Mouse (Mus musculus) ovary, postnatal 14 days (tissue): ENCODE measurements around the gene Mettl8.

Source experiments
- DNase-seq: peaks from one replicate; pipeline ENCODE4 v3.0.0; 2022; ENCODE audit warnings: low spot score

Gene Mettl8

DNA sequence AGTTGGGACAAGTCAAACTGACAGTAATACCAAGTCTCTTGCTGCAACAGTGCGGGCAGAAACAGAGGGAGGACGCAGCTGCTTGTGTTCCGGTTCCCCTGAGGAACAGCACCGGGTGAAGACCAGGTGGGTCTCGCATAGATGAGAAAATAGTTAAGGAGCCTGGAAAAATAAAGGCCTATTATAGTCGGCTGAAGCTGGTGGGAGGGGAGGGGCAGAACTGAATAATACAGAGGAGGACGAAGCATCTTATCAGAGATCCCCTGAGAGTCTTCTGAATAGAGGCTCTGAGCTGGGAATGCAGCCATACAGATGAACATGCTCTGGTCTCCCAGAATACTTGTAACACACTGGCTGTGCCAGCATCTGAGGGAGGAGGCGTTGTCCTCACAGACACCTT lies 21.4 kb downstream of the Mettl8 start:
- no peak for DNase-seq

DNA sequence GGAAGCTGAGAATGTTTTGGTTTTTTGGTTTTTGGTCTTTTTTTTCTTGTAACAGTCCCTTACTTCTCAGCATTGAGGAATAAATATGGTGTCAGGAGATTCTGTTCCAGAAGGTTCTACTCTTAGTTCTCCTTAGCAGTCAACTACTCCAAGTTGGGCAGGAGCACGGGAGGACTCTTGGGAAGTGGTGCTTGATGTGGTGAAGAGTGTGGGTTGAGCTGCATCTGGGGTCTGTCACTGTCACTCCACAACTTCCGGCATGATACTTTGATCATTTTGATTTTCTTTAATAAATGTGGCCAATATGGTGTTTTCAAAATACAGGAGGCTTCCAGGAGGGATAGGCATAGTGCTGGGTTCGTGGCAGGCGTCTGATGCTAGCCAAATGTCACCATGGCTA lies 22.4 kb downstream of the Mettl8 start:
- no peak for DNase-seq

DNA sequence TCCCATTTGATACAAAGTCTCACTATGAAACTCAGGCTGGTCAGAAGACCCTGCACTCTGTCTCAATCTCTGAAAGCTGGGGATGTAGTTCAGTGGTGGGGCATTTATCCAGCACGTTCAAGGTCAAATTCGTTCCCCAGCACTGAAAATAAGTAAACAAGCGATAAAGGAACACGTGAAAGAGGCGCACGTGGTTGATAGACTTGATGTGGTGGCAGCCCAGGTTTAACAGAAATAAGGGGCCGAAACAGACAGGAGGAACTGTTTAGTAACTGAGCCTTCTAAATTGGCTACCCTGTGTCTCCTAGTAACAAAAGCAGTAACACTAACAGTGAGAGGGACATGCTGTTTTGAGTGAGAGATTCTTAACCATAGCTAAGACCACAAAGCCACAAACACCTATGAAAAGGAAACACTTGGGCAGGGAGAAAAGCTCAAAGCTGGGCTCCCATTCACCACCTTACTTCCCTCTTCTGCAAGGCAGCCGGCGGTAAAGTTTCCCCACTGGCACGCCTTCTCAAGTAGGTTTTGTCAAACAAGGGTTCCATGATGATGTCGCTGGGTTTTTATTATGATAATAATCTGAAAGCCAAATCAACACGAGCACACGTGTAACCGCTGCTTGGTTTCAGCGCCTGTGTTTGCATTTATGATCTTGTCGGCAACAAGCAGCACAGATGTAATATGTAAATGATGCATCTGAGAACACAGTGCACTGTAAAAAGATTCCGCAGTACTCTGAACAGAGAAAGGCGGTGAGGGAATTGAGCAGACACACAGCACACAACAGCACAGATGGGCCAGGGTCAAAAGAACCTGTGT lies 23.2 kb downstream of the Mettl8 start:
- no peak for DNase-seq

DNA sequence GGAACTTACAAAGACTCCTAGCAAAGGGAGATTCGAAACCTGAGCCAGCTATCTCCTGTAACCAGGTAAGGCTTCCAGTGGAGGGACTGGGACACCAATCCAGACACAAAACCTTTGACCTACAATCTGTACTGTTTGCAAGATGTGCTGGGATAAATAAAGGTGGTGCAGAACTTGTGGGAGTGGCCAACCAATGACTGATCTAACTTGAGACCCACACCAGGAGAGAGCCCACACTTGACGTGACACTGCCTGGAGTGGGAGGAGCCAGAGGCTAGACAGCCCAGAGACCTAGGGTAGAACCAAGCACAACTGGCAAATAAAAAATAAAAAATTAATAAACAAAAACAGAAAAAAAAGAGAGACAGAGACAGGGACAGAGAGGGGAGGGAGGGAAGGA lies 24.7 kb downstream of the Mettl8 start:
- DNase-seq, result no peak

DNA sequence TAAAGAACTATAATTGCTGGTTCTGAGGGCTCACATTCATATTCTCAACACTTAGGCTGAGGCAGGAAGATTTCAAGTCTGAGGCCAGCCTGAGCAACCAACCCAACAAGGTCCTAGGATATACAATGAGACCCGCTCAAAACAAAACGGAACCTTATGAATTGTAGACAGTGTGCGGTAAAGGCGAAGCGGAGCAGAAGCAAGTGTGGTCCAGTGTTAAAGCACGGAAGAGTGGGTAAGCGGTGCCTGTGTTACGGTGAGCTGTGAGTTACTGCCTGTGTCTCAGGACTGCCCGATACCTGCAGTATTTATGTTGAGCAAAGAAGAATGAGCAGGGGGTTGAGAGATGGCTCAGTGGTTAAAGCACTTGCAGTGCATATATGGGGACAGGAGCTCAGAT lies 27.8 kb downstream of the Mettl8 start:
- no peak for DNase-seq

DNA sequence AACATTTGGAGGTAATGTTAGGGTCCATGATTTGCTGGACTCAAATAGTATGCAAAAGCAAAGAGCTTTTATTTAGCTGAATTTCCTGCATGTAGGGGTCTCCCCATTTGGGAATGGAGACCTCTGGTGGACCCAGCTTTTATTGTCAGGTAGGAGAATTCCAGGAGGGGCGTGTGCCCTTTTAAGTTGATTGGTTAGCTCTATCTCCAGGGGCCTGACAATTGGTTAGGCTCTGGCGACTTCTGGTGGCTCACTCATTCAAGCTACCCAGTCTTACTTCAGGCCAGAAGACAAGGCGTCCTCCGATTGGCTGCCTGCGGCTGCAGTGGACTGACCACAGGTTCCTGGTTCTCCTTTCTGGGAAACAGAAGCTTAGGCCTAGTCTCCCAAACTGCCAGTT lies 28.6 kb downstream of the Mettl8 start:
- DNase-seq, result no peak

DNA sequence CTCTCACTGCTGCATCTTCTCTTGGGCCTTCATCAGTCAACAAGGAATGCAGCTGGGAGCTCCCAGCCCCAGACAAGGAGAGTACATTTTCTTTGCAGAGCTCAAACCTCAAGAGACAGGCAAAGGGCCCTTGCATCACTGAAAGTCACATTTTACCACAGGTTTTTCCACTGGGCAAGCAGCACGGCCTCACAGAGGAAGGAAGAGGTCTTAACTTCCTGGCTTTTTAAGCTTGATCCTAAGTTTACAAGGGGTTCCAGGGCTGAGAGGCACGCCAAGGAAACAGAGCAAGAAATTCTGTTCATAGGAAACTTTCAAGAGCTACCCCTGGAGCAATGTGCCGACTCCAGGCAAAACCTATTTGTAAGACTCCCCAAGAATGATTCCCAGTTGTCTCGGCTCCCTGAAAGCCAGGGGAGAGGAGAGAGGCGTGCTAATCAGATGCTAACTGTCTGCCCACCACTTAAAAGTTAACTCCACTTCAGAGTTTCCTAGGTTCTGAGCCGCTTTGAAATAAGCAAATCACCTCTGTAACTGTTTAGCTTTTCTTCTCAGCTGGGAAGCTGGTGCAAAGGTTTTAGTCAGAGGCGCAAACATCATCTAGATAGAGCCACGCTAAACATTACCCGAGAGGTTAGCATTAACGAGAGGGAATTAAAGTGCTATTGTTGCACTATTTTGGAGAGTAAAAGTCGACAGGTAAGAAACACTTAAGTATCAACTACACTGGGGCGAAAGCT lies 29.6 kb downstream of the Mettl8 start:
- no peak for DNase-seq

DNA sequence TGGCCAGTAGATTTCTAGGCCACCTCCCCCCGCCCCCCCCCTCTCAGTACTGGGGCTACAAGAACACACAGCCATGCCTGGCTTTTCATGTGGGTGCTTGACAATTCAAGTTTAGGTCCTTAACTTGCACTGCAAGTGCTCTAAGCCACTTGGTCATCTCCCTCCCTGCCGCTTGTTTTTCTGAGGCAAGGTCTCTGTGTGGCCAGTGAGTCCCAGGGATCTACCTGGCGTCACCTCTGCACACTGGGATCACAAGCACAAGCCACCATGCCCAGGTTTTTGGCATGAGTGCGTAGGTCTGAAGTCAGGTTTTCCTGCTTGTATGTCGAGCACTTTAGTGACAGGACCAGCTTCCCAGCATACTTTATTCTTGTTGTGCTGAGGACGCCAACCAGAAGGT lies 31.4 kb downstream of the Mettl8 start:
- no peak for DNase-seq

DNA sequence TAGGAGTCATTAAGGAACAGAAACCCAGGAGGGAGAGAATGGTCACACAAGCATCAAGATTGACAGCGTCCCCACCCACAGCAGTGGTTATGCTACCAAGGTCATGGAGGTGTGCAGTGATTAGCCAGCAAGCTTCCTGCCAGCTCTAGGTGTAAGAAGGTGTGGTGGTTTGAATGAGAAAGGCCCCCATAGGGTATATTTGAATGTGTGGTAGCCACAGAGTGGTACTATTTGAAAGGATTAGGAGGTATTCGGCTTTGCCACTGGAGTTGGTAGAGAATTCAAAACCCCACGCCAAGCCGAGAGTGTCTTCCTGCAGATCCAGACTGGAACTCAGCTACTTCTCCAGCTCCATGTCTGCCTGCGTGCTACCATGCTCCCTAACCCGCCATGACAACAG lies 32.4 kb downstream of the Mettl8 start:
- no peak for DNase-seq

DNA sequence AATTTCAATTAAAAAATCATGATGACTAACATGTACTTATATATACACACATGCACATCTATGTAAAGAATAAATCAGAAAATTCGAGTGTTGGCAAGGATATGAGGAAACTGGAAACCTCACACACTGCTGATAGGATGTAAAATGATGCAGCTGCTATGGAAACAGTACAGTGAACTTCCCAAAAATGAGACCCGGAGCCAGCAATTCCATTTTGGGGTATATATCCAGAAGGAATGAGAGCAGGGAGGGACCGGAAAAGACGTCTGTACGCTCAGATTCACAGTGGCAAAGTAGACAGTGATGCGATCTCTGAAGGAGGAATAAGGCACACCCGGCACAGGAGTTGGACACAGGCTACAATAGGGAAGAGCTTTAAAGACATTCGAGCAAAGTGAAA lies 34.7 kb downstream of the Mettl8 start:
- no peak for DNase-seq

DNA sequence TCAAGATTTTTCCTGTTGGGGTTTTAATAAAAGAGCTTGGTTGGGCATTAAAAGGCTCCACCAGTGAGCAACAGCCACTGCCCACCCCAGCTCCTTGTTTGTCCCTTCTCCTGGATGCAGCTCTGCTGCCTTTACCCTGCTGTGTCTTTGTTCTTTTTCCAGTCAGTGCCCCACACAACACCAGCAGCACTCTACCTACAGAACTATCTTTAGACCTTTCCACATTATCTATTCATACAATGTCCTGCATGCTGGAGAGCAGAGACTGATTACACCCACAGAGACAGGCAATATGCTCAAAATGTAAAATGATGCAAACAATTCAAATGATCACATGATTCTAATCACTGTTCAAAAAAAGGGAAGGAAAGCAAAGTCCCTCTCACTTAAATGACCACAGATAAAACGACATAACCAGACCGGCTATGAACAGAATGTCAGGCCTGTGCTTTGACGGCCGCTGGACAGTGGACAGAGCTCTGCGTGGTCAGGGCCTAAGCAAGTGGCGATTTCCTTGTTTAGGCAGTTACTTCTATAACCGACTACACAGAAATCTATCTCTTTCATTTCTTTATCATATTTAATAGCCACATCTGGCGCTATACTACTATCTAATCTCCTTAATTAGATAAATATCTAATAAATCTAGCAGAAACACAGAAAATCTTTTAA lies 35.5 kb downstream of the Mettl8 start:
- DNase-seq, result no peak

DNA sequence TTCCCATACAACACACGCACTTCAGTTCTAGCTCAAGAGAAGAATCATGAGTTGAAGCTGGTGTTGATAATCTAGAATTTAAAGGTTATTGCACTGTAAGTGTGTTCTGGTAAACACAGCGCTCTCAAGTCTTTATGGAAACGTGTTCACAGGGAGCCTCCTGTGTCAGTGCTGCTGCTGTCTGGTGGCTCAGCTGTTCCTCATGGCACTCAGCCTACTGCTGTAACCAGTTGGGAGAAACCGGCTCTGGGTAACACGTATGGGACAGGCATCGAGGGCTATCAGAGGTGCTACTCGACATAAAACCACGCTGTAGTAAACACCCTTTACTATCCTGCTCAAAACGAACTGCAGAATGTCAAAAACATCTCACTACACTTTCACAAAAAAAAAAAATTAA lies 36.1 kb downstream of the Mettl8 start:
- no peak for DNase-seq

DNA sequence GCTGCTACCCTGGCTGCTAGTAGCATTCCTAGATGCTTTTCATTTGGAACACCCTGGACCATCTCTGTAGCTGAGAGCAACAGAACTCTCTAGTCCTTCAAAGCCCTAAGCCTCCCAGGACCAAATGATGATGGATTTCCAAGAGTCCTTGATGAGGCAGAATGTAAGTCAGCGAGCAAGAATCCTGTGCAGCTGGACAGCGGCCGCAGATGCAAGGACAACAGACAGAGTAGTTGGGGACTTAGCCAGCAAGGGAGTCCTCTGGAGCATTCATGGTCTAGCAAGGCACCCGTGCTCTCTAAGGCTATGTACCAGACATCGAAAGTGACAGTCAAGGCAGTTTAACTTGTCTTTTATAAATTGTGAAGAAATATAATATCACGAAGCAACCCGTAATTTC lies 41.9 kb downstream of the Mettl8 start:
- DNase-seq, result no peak

DNA sequence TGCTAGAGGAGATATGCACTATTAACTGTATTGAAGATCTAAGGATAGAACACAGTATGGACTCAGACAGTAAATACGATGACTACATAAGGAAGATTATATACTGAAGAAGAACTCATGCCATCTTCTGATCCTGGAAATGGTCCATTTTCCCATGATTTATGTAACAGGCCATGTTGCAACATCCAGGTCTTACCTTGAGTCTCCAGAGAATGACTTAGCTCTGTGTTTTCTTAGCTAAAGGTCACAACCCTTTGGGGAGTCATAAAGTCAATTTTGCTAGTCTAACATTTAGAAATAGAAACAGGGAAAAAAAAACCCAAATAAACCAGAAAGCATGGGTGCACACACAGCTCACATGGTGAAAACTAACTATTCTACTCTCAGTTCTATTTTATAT lies 43.6 kb downstream of the Mettl8 start:
- no peak for DNase-seq

DNA sequence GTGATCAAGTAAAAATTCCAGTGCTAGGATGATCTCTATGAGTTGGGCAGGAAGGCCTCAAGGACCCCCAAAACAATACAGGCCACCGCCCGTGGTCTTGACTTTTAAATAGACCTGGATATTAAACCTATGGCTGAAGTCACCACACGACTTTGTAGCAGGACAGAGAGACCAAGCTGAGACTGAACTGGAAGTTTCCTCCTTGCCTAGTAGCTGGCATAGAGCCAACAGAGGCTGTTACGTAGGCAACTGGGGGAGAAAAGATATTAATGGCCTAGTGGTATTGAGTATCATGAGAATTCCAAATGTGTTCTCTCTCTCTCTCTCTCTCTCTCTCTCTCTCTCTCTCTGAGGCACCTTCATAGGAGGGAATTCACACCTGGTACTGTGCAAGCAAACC lies 51.0 kb downstream of the Mettl8 start:
- no peak for DNase-seq

DNA sequence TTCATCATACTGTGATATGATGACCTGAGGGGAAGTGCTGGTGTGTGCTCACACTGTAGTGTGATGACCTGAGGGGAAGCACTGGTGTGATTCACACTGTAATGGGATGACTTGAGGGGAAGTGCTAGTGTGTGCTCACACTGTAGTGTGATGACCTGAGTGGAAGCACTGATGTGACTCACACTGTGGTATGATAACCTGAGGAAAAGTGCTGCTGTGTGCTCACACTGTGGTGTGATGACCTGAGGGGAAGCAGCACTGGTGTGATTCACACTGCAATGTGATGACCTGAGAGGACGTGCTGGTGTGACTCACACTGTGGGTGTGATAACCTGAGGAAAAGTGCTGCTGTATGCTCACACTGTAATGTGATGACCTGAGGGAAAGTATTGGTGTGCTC lies 52.9 kb downstream of the Mettl8 start:
- DNase-seq, result no peak

DNA sequence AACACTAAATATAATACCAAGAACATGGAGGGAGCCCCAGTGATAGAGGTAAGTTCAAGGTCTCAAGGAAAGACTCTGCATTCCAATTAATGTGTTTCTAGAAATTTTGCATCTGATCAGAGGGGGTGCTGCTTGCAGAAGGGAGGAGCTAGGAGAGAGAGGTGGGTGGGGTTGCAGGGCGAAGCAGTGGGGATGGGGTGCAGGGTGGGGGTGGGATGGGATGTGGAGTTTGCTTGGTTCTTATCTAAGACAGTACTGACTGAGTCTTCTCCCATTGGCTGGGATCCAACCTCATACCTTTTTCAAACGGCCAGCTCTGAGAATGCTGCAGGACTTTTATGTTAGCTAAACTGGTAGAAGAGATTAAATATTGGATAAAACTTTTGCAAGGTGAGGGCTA lies 56.6 kb downstream of the Mettl8 start:
- no peak for DNase-seq

DNA sequence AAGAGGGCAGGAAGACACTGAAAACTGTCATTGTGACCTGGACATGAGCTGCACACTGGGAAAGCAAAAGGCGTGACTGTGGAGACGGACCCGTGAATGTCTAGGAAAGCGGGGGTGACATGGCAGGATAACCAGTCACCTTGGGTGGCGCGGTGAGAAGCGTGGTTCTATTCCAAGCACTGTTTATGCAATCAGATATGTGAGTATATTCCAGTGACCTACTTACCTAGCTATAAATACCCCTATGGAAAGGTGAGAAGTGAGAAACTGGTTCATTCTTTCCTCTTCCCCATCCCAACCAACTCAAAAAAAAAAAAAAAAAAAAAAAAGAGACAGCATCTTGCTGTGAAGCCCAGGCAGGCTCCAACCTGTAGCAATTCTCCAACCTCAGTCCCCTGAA lies 58.9 kb downstream of the Mettl8 start:
- no peak for DNase-seq

DNA sequence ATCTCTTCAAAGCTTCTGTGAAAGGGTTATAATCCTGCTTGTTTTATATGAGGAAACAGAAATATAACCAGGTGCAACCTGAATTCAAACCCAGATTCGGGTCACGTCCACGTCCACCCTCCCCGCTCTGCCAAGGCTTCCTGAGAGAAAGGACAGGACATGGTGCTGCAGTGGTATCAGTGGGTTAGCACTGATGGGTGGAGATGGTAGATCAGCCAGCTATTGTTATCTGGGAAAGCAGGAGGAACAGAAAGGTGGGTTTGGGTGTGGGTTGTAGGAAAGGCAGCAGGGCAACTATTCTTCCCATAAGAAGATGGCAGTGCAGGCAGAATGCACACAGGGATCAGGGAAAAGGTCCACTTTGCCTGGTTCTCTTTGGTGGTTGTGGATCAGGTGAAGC lies 59.5 kb downstream of the Mettl8 start:
- DNase-seq, result no peak

DNA sequence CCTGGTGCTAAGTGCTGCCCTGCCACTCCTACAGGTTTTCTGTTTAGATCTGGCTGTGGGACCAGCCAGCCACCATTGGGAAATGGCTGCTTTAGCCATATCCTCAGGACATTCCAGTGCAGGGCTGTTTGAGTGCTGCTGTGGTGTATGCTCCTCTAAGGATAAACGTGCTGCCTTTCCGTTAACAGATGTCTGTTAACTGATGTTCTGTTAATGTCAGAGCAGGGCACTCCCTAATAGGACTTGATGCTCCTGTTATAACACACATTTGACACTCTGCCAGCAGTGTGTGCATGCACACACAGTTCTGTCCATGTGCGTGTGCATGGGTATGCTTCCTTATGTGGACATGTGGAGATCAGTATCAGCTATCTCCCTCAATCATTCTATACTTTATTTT lies 61.6 kb downstream of the Mettl8 start:
- no peak for DNase-seq

DNA sequence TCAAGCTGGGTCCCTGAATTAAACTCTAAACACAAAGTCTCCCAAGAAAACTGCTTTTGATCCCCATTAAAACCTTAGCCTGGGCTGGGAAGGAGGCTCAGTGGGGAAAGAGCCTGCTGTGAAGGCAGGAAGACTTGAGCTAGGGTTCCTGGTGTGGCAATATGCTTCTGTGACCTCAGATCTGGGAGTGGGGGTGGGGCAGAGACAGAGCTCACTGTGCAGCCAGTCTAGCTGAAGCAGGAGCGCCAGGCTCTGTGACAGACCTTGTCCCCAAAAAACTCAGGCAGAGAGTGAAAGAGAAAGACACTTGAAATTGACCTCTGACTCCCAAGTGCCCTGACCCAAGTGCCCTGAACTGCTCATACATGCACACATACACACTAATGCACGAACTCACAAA lies 62.7 kb downstream of the Mettl8 start:
- no peak for DNase-seq

DNA sequence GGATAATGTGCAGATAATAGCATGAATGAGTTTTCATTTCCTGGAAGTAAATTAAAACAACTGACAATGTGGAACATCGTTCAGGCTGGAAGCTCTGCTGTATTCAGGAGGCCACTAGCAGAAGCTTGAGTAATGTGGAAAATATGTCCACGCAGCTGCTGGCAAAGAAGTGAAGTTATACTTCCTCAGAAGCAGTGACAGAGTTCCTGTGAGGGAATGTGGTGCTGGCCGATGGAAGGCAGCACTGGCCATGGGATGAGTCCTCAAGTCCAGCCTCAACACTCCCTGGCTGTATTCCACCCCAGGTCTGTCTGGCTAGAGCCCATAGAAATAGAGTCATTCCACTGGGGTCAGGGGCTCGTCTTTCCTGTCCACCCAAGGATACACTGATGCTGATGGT lies 65.2 kb downstream of the Mettl8 start:
- DNase-seq, result no peak
